Mouse (Mus musculus): ENCODE results near the gene Nsun2.

Gene Nsun2

GRCm38 (mm10) chr13:69533405-69534333 lies at the start of gene Nsun2:
Gene Nsun2, plus strand, starts transcription at chr13:69533746.
- DNase-seq (ENCODE audit: low read depth), result peak; percentile 60

- no peak for DNase-seq (ENCODE audit: low read depth)
These were observed 48.2 kb upstream of the Nsun2 start for GRCm38 (mm10) chr13:69485326-69485725.

GRCm38 (mm10) chr13:69485833-69486232 lies 47.7 kb upstream of the Nsun2 start:
- no peak for DNase-seq (ENCODE audit: low read depth)

GRCm38 (mm10) chr13:69487108-69487507 lies 46.4 kb upstream of the Nsun2 start:
- no peak for DNase-seq (ENCODE audit: low read depth)

- no peak for DNase-seq (ENCODE audit: low read depth)
These were observed 45.8 kb upstream of the Nsun2 start for GRCm38 (mm10) chr13:69487611-69488275.

GRCm38 (mm10) chr13:69488565-69489255 lies 44.8 kb upstream of the Nsun2 start:
- DNase-seq (ENCODE audit: low read depth), result no peak

- DNase-seq (ENCODE audit: low read depth), result no peak
These were observed 43.8 kb upstream of the Nsun2 start for GRCm38 (mm10) chr13:69489777-69490176.

- peak; percentile 76 for DNase-seq (ENCODE audit: low read depth)
These were observed 40.6 kb upstream of the Nsun2 start for GRCm38 (mm10) chr13:69492876-69493463.

- no peak for DNase-seq (ENCODE audit: low read depth)
These were observed 35.3 kb upstream of the Nsun2 start for GRCm38 (mm10) chr13:69498276-69498675.

- no peak for DNase-seq (ENCODE audit: low read depth)
These were observed 31.3 kb upstream of the Nsun2 start for GRCm38 (mm10) chr13:69502157-69502750.

GRCm38 (mm10) chr13:69502863-69503262 lies 30.7 kb upstream of the Nsun2 start:
- DNase-seq (ENCODE audit: low read depth), result no peak

GRCm38 (mm10) chr13:69506341-69507086 lies 27.0 kb upstream of the Nsun2 start:
- DNase-seq (ENCODE audit: low read depth), result no peak

GRCm38 (mm10) chr13:69507666-69508065 lies 25.9 kb upstream of the Nsun2 start:
- no peak for DNase-seq (ENCODE audit: low read depth)

GRCm38 (mm10) chr13:69509391-69510244 lies 23.9 kb upstream of the Nsun2 start:
- peak; percentile 57 for DNase-seq (ENCODE audit: low read depth)

- no peak for DNase-seq (ENCODE audit: low read depth)
These were observed 18.5 kb upstream of the Nsun2 start for GRCm38 (mm10) chr13:69515091-69515490.

- no peak for DNase-seq (ENCODE audit: low read depth)
These were observed 16.1 kb upstream of the Nsun2 start for GRCm38 (mm10) chr13:69517445-69517844.

GRCm38 (mm10) chr13:69519137-69519536 lies 14.4 kb upstream of the Nsun2 start:
- no peak for DNase-seq (ENCODE audit: low read depth)

- DNase-seq (ENCODE audit: low read depth), result no peak
These were observed 11.3 kb upstream of the Nsun2 start for GRCm38 (mm10) chr13:69522161-69522791.

GRCm38 (mm10) chr13:69523444-69524157 lies 9.9 kb upstream of the Nsun2 start:
- DNase-seq (ENCODE audit: low read depth), result no peak
